Mouse (Mus musculus) stomach, postnatal 0 days (tissue): ENCODE results near the gene Tmem109. TPM values are rescaled to one million over a fixed set of nuclear protein-coding genes. Genes with fewer than 3 reads are reported as not detected.

Source experiments
- ATAC-seq: fragments of 200-750 bp; cut with Nextera tagmentation; 2 replicates; pipeline ENCODE4 v1.8.0; 2017; ENCODE audit not compliant: low FRiP score, low TSS enrichment
- DNase-seq: peaks from one replicate; pipeline ENCODE4 v3.0.0-alpha.2; 2016; ENCODE audit warnings: low spot score
- H3K27ac ChIP-seq: fragments of 300-500 bp; sonication (generic); replicated peaks from 2 replicates; pipeline ENCODE4 v1.5.1; 2014; ENCODE audit warnings: mild to moderate bottlenecking, control low read depth
- H3K27me3 ChIP-seq: fragments of 300-500 bp; sonication (generic); 2 replicates; pipeline ENCODE4 v1.6.1; 2014; ENCODE audit warnings: low read length; ENCODE audit not compliant: control insufficient read depth, insufficient read depth
- H3K36me3 ChIP-seq: fragments of 300-500 bp; sonication (generic); 2 replicates; pipeline ENCODE4 v1.6.1; 2014; ENCODE audit warnings: low read length, mixed read lengths; ENCODE audit not compliant: control insufficient read depth, insufficient read depth
- H3K4me1 ChIP-seq: fragments of 300-500 bp; sonication (generic); replicated peaks from 2 replicates; pipeline ENCODE4 v1.6.1; 2014; ENCODE audit warnings: antibody characterized with exemption; ENCODE audit not compliant: control insufficient read depth, insufficient read depth
- H3K4me2 ChIP-seq: fragments of 300-500 bp; sonication (generic); replicated peaks from 2 replicates; pipeline ENCODE4 v1.6.1; 2014; ENCODE audit warnings: low read depth, mild to moderate bottlenecking, control low read depth, moderate library complexity
- H3K4me3 ChIP-seq: fragments of 300-500 bp; sonication (generic); 2 replicates; pipeline ENCODE4 v1.5.1; 2014; ENCODE audit warnings: low read depth, low read length, control low read depth
- H3K9ac ChIP-seq: fragments of 300-500 bp; sonication (generic); 2 replicates; pipeline ENCODE4 v1.6.1; 2014; ENCODE audit warnings: mild to moderate bottlenecking, low read length, control low read depth, mixed read lengths
- H3K9me3 ChIP-seq: fragments of 300-500 bp; sonication (generic); 2 replicates; pipeline ENCODE4 v1.6.1; 2016; ENCODE audit warnings: low read length; ENCODE audit not compliant: control insufficient read depth
- CTCF ChIP-seq: IDR thresholded peaks from 2 replicates; pipeline ENCODE4 v1.5.1; 2016; ENCODE audit warnings: antibody characterized with exemption, low read depth, mild to moderate bottlenecking, moderate library complexity
- EP300 ChIP-seq: optimal IDR thresholded peaks from 2 replicates; pipeline ENCODE3; 2016; ENCODE audit warnings: antibody characterized with exemption
- WGBS: fragments of 180-500 bp; shearing (Covaris S2); extraction: QIAGEN DNeasy Blood & Tissue Kit; methylation state at CpG from one replicate; pipeline ENCODE4 v1.1.7; 2014; 5-methylcytosine and 5-hydroxymethylcytosine counted together
- polyA plus RNA-seq: library from polyadenylated mRNA; unstranded; fragments of >200 nt; fragmentation: Nextera tagmentation; extraction: Ambion mirVana; gene quantifications from 2 replicates; pipeline ENCODE4 v1.2.1, GENCODE M21; 2015

Tmem109 gene
- polyA plus RNA-seq, 1 experiment from 2014 or later, result 176 TPM

DNA sequence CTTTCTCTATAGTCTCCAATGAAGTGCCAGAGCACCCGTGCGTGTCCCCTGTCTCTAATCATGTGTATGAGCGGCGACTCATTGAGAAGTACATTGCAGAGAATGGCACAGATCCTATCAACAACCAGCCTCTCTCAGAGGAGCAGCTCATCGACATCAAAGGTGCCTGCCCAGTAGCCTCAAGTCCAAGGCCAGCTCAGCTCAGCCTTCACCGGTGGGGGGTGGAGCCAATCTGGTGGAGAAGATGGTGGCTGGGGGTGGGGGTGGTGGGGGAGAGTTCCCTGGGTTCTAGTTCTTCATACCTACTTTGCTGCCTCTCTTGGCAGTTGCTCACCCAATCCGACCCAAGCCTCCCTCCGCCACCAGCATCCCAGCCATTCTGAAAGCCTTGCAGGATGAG lies 15.7 kb upstream of the Tmem109 start:
- ATAC-seq (no peak), DNase-seq (no peak)
- no peak for TF ChIP-seq EP300
- TF ChIP-seq CTCF, result no peak
- no peak overlapping the region for H3K4me2 ChIP-seq
- 84% methylated on average over 8 of the region's 8 CpGs for WGBS
- no peaks in the 10 kb centered on the region for H3K9me3 ChIP-seq
- H3K27ac ChIP-seq, result no peak overlapping the region
- H3K9ac ChIP-seq, result no peak overlapping the region
- H3K4me1 ChIP-seq, result 0 out of 2 replicates have a peak, but pooled peaks cover 2% of the 10 kb centered on the region
- no peaks in the 10 kb centered on the region for H3K27me3 ChIP-seq
- H3K4me3 ChIP-seq, result no peak overlapping the region
- peaks cover 37% of the 10 kb centered on the region for H3K36me3 ChIP-seq

DNA sequence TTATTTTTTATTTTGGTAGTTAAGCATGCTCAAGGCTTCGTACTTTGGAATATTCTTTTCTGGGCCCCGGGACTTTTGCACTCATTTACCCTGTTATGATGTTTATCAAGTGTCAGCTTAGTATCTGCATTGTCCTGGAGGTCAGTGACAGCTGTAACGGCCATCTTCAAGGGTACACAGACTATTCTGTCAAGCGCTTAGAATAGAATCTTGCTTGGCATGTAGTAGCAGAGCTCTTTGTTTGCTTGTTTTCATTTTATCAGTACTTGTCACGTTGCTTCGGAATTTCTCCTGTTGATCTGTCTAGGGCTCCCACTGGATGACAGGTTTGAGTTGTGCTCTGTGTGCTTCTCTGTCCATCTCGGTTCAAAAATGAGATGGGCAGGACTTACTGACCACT lies 15.0 kb upstream of the Tmem109 start:
- Histone ChIP-seq H3K4me1 (0 out of 2 replicates have a peak, but pooled peaks cover 2% of the 10 kb centered on the region), H3K9ac (peak overlapping the region; percentile 90; the same call in 1 of the 2 replicates), H3K36me3 (peaks cover 32% of the 10 kb centered on the region), H3K27me3 (no peaks in the 10 kb centered on the region), H3K9me3 (no peaks in the 10 kb centered on the region), H3K4me2 (peak overlapping the region; percentile 80), H3K27ac (no peak overlapping the region), H3K4me3 (peak overlapping the region; percentile 74)
- TF ChIP-seq CTCF (no peak), EP300 (no peak)
- DNase-seq, result no peak
- no peak for ATAC-seq
- 56% methylated on average over 7 of the region's 7 CpGs for WGBS

DNA sequence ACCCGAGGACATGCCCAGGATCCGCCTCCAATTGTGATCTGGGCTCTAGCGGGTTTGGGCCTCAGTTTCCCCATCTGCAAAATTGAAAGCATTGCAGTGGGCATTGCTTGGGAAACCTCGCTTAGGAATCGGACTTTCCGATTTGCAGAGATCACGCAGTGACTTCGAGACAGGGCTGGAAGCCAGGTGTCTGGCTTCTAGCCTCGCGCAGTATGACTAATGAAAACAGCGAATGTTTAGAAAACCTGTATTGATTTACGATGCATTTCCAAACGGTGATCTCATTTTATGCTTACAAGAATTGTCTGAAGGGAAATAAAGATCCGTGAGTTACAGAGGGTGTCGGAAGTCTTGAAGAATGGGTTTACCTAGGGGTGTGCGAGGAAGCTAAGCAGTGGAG lies 13.9 kb upstream of the Tmem109 start:
- Histone ChIP-seq H3K9me3 (no peaks in the 10 kb centered on the region), H3K27ac (peak overlapping the region; percentile 93), H3K27me3 (no peaks in the 10 kb centered on the region), H3K4me1 (0 out of 2 replicates have a peak, but pooled peaks cover 2% of the 10 kb centered on the region), H3K9ac (peak overlapping the region; percentile 90), H3K4me2 (peak overlapping the region; percentile 80), H3K4me3 (peak overlapping the region; percentile 74), H3K36me3 (peaks cover 23% of the 10 kb centered on the region)
- TF ChIP-seq CTCF (no peak), EP300 (no peak)
- under 1% methylated on average over 16 of the region's 16 CpGs for WGBS
- peak; percentile 43 for DNase-seq
- ATAC-seq, result peak; percentile 10; the same call in 1 of the 2 replicates

DNA sequence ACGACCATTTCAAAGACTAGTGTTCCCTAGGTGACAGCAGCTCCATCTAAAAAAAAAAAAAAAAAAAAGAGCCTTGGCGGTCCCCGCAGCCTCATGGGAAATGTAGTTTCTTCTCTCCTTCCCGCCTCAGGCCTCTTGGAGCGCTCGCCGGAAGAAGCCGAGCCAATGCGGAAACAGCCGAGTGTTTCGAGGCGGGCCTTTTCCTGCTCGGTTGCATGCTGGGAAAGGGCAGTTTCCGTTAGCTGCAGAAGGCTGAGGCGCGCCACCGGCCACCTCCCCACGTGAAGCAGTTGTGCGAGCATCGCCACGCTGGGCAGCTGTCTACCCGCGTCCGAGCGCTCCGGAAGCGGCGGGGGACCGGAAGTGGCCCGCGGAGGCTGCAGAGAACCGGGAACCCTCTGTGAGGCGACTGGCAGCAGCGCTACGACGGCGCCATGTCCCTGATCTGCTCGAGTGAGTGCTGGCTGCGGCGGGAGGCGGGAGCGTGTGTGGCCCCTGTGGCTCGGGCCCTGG lies 13.3 kb upstream of the Tmem109 start, which contains the start of gene Prpf19:
Gene Prpf19 (plus strand): TSS at position 216 of the 513 bp plus-strand sequence.
- peak; percentile 95 for ATAC-seq
- DNase-seq, result peak; percentile 97
- under 1% methylated on average over 43 of the region's 43 CpGs for WGBS
- Histone ChIP-seq H3K4me3 (peak within 1 kb of the TSS; percentile 74), H3K9ac (peak within 1 kb of the TSS; percentile 90), H3K9me3 (no peaks in the 10 kb centered on the region), H3K4me2 (peak within 1 kb of the TSS; percentile 80), H3K4me1 (0 out of 2 replicates have a peak, but pooled peaks cover 2% of the 10 kb centered on the region), H3K27me3 (no peaks in the 10 kb centered on the region), H3K27ac (peak within 1 kb of the TSS; percentile 93), H3K36me3 (peaks cover 18% of the 10 kb centered on the region)
- TF ChIP-seq CTCF, result peak; percentile 33; the same call in 1 of the 2 replicates
- no peak for TF ChIP-seq EP300

DNA sequence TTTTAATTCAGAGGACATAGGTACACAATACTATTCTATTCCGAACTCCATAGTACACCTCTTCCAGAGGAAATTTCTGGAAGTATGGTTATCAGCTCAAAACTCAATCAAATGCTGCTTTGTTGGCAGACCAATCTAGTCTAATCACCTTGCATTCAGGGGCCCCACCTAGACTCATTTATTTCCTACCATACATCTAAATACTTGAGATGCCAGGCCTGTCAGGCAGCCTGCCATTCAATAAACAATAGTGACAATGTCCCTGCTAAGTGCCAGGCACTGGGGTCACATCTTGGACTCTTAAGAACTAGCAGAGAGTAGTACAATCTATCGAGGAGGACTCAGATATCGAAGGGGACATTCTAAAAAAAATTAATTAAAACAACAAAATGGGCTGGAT lies 10.4 kb upstream of the Tmem109 start:
- no peak for DNase-seq
- Histone ChIP-seq H3K9me3 (0 out of 2 replicates have a peak, but pooled peaks cover 2% of the 10 kb centered on the region), H3K9ac (no peak overlapping the region), H3K36me3 (no peaks in the 10 kb centered on the region), H3K4me2 (no peak overlapping the region), H3K27ac (no peak overlapping the region), H3K4me3 (no peak overlapping the region), H3K4me1 (0 out of 2 replicates have a peak, but pooled peaks cover 2% of the 10 kb centered on the region), H3K27me3 (no peaks in the 10 kb centered on the region)
- no peak for TF ChIP-seq CTCF
- no peak for TF ChIP-seq EP300
- ATAC-seq, result no peak
- 76% methylated on average over 3 of the region's 3 CpGs for WGBS

DNA sequence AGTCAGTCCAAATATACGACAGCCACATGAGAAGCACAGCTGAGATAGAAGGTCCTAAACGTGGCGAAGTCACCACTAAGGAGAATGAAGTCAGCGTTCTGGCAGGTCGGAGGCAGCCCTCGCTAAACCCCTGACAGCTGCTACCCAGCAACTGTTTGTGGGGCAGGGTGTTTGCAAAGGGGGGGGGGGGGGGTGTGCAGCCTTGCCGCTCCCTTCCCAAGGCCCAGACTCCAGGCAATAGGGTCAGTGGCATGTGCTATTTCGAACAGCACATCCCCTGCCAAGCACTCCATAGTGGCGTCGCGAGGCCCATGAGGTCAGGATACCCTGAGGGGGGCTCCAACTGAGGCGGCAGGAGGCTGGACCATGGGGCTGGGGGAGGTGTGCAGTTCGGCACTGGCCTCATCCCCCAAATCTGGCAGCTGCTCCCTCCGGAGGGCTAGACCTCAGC lies 801 bp downstream of the Tmem109 start:
- no peaks in the 10 kb centered on the region for H3K9me3 ChIP-seq
- peak overlapping the region; percentile 88 for H3K4me2 ChIP-seq
- DNase-seq (peak; percentile 59), ATAC-seq (peak; percentile 62)
- H3K27me3 ChIP-seq, result no peaks in the 10 kb centered on the region
- H3K9ac ChIP-seq, result peak overlapping the region; percentile 73
- H3K4me1 ChIP-seq, result no peaks in the 10 kb centered on the region
- under 1% methylated on average over 13 of the region's 14 CpGs for WGBS
- peak overlapping the region; percentile 94 for H3K27ac ChIP-seq
- TF ChIP-seq EP300 (no peak), CTCF (no peak)
- no peaks in the 10 kb centered on the region for H3K36me3 ChIP-seq
- peak overlapping the region; percentile 64 for H3K4me3 ChIP-seq
